35 mouse cellular contexts compared by ENCODE assay signal in the genomic region with DNA sequence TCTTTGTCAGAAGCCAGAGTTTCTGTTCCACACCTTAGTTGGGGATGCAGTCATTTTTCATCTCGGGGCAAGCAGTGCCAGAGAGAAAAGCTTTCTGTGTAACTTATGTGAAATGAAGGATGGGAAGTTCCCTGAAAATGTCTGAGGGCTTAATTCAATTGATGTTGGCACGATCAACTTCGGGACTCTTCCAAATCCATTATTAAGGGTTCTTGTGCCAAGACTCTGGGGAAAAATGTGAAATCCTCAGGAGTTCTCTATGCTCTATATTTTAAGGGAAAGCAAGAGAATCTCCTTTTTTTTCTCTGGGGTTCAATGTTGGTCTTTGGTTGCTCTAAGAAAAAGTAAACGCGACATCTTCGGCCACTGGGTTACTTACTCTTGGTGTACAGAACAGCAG.
"Had no signal": no experiment of that assay in that cellular context is flagged by ENCODE, and none has a peak within 500 bp of the region (broad histone marks: within the 10 kb centered on the region; RNA-seq: fewer than 3 reads in every experiment).

No protein-coding gene starts in this region.

- H3K4me2 ChIP-seq: heart, embryonic 11.5 days; heart, embryonic 12.5 days; heart, embryonic 13.5 days; heart, embryonic 15.5 days; hindbrain, embryonic 12.5 days; hindbrain, embryonic 13.5 days; hindbrain, embryonic 14.5 days; hindbrain, embryonic 15.5 days; intestine, embryonic 15.5 days; kidney, embryonic 15.5 days had no signal

- H3K9ac ChIP-seq: heart, embryonic 12.5 days; heart, embryonic 13.5 days; heart, embryonic 15.5 days; hindbrain, embryonic 12.5 days; hindbrain, embryonic 13.5 days; hindbrain, embryonic 14.5 days; hindbrain, embryonic 15.5 days; intestine, embryonic 15.5 days; kidney, embryonic 15.5 days had no signal

- H3K9me3 ChIP-seq: heart, embryonic 10.5 days; heart, embryonic 12.5 days; heart, embryonic 13.5 days; heart, embryonic 15.5 days; hindbrain, embryonic 10.5 days; hindbrain, embryonic 12.5 days; hindbrain, embryonic 13.5 days; hindbrain, embryonic 15.5 days; intestine, embryonic 15.5 days; kidney, embryonic 15.5 days had no signal

- H3K4me3 ChIP-seq: heart, embryonic 10.5 days; heart, embryonic 12.5 days; heart, embryonic 13.5 days; heart, embryonic 15.5 days; hindbrain, embryonic 10.5 days; hindbrain, embryonic 12.5 days; hindbrain, embryonic 13.5 days; hindbrain, embryonic 15.5 days; intestine, embryonic 15.5 days; kidney, embryonic 15.5 days; layer of hippocampus, adult 2 months; left cerebral cortex, adult 2 months had no signal

- ATAC-seq: hindbrain, embryonic 16.5 days; hindbrain, postnatal 0 days; inflammation-experienced regulatory T-cells, adult 6 months; intestine, embryonic 15.5 days; intestine, postnatal 0 days had no signal

- H3K27me3 ChIP-seq: heart, embryonic 12.5 days; heart, embryonic 13.5 days; heart, embryonic 15.5 days; hindbrain, embryonic 12.5 days; hindbrain, embryonic 13.5 days; hindbrain, embryonic 15.5 days; intestine, embryonic 15.5 days; kidney, embryonic 15.5 days had no signal

- H3K36me3 ChIP-seq: heart, embryonic 10.5 days; heart, embryonic 12.5 days; heart, embryonic 13.5 days; heart, embryonic 15.5 days; hindbrain, embryonic 10.5 days; hindbrain, embryonic 12.5 days; hindbrain, embryonic 13.5 days; hindbrain, embryonic 15.5 days; intestine, embryonic 15.5 days; kidney, embryonic 15.5 days had no signal

- H3K27ac ChIP-seq: heart, embryonic 10.5 days; heart, embryonic 13.5 days; heart, embryonic 15.5 days; hindbrain, embryonic 10.5 days; hindbrain, embryonic 12.5 days; hindbrain, embryonic 13.5 days; hindbrain, embryonic 14.5 days; hindbrain, embryonic 15.5 days; hindbrain, postnatal 0 days; intestine, embryonic 15.5 days; kidney, embryonic 15.5 days; kidney, postnatal 0 days; layer of hippocampus, adult 2 months; left cerebral cortex, adult 2 months had no signal

- H3K4me1 ChIP-seq: heart, embryonic 10.5 days; heart, embryonic 12.5 days; heart, embryonic 13.5 days; heart, embryonic 15.5 days; hindbrain, embryonic 10.5 days; hindbrain, embryonic 12.5 days; hindbrain, embryonic 13.5 days; hindbrain, embryonic 15.5 days; intestine, embryonic 15.5 days; kidney, embryonic 15.5 days had no signal

- DNase-seq: heart, postnatal 10 days; heart, postnatal 14 days; heart, postnatal 36 days; heart, postnatal 4 days; kidney, adult 11 months; kidney, adult 18-20 months; kidney, adult 2 months; kidney, adult 8-10 months; kidney, adult 9 months; kidney, postnatal 10 days; kidney, postnatal 14 days; kidney, postnatal 25 days; kidney, postnatal 36 days; kidney, postnatal 4 days; layer of hippocampus, adult 9-11 months; layer of hippocampus, postnatal 36 days had no signal
